Mouse (Mus musculus) stomach, embryonic 14.5 days (tissue): ENCODE measurements at regions not wholly inside any gene's neighbourhood (a gene's known extent, or its start where the extent isn't known, plus 50 kb on each side); places are given as distances from the start of the nearest gene placed in this dataset.

Experiments
- ATAC-seq: fragments of 200-750 bp; cut with Nextera tagmentation; 2 replicates; pipeline ENCODE4 v1.8.0; 2017; ENCODE audit warnings: low read depth, moderate TSS enrichment; ENCODE audit not compliant: insufficient number of reproducible peaks, insufficient read depth, low FRiP score
- H3K27ac ChIP-seq: fragments of 300-500 bp; sonication (generic); 2 replicates; pipeline ENCODE4 v1.5.1; 2014; ENCODE audit warnings: mild to moderate bottlenecking, low read length, moderate library complexity, mixed read lengths
- H3K27me3 ChIP-seq: fragments of 300-500 bp; sonication (generic); 2 replicates; pipeline ENCODE4 v1.6.1; 2014; ENCODE audit warnings: low read length, control low read depth, mixed read lengths; ENCODE audit not compliant: control insufficient read depth, insufficient read depth
- H3K36me3 ChIP-seq: fragments of 300-500 bp; sonication (generic); 2 replicates; pipeline ENCODE4 v1.6.1; 2014; ENCODE audit warnings: mild to moderate bottlenecking, control low read depth, low read length, moderate library complexity, mixed read lengths; ENCODE audit not compliant: control insufficient read depth, insufficient read depth
- H3K4me1 ChIP-seq: fragments of 300-500 bp; sonication (generic); 2 replicates; pipeline ENCODE4 v1.6.1; 2014; ENCODE audit warnings: low read length, control low read depth, mixed read lengths; ENCODE audit not compliant: control insufficient read depth, insufficient read depth
- H3K4me2 ChIP-seq: fragments of 300-500 bp; sonication (generic); replicated peaks from 2 replicates; pipeline ENCODE4 v1.6.1; 2014; ENCODE audit warnings: low read depth, low read length, control low read depth
- H3K4me3 ChIP-seq: fragments of 300-500 bp; sonication (generic); 2 replicates; pipeline ENCODE4 v1.5.1; 2014; ENCODE audit warnings: low read depth, low read length, control low read depth
- H3K9ac ChIP-seq: fragments of 300-500 bp; sonication (generic); replicated peaks from 2 replicates; pipeline ENCODE4 v1.6.1; 2014; ENCODE audit warnings: low read depth, mild to moderate bottlenecking, control low read depth, low read length, moderate library complexity, mixed read lengths
- H3K9me3 ChIP-seq: fragments of 300-500 bp; sonication (generic); 2 replicates; pipeline ENCODE4 v1.6.1; 2016; ENCODE audit warnings: low read depth, low read length, control low read depth; ENCODE audit not compliant: control insufficient read depth
- WGBS: fragments of 180-500 bp; shearing (Covaris S2); extraction: QIAGEN DNeasy Blood & Tissue Kit; methylation state at CpG from one replicate; pipeline ENCODE4 v1.1.7; 2014; 5-methylcytosine and 5-hydroxymethylcytosine counted together

GRCm38 (mm10) chr2:147851186-147851802, 195.5 kb downstream of the Foxa2 start:
- WGBS = 91% methylated on average over 6 of the region's 6 CpGs
- H3K9ac ChIP-seq = no peak overlapping the region
- H3K27me3 ChIP-seq = no peaks in the 10 kb centered on the region
- H3K4me3 ChIP-seq = no peak overlapping the region
- ATAC-seq = no peak
- no peak overlapping the region for H3K4me2 ChIP-seq
- H3K36me3 ChIP-seq = no peaks in the 10 kb centered on the region
- no peaks in the 10 kb centered on the region for H3K9me3 ChIP-seq
- no peaks in the 10 kb centered on the region for H3K4me1 ChIP-seq
- H3K27ac ChIP-seq = no peak overlapping the region

GRCm38 (mm10) chr2:147846968-147847749, 199.6 kb downstream of the Foxa2 start:
- Histone ChIP-seq H3K4me1 (no peaks in the 10 kb centered on the region), H3K4me2 (no peak overlapping the region), H3K9ac (no peak overlapping the region), H3K36me3 (no peaks in the 10 kb centered on the region), H3K27me3 (no peaks in the 10 kb centered on the region), H3K9me3 (no peaks in the 10 kb centered on the region), H3K4me3 (no peak overlapping the region), H3K27ac (no peak overlapping the region)
- 28% methylated on average over 10 of the region's 10 CpGs for WGBS
- peak; percentile 72; the same call in 1 of the 2 replicates for ATAC-seq

- H3K9ac ChIP-seq = no peak overlapping the region
- H3K4me1 ChIP-seq = no peaks in the 10 kb centered on the region
- 66% methylated on average over 1 of the region's 1 CpGs for WGBS
- H3K27me3 ChIP-seq = no peaks in the 10 kb centered on the region
- H3K9me3 ChIP-seq = no peaks in the 10 kb centered on the region
- no peak overlapping the region for H3K4me2 ChIP-seq
- H3K4me3 ChIP-seq = no peak overlapping the region
- H3K36me3 ChIP-seq = no peaks in the 10 kb centered on the region
- no peak for ATAC-seq
- H3K27ac ChIP-seq = no peak overlapping the region
These were observed 201.5 kb downstream of the Foxa2 start for GRCm38 (mm10) chr2:147845256-147845655.

- no peak overlapping the region for H3K4me2 ChIP-seq
- no peak overlapping the region for H3K9ac ChIP-seq
- no peak overlapping the region for H3K27ac ChIP-seq
- no peaks in the 10 kb centered on the region for H3K36me3 ChIP-seq
- no peaks in the 10 kb centered on the region for H3K9me3 ChIP-seq
- no peak overlapping the region for H3K4me3 ChIP-seq
- 58% methylated on average over 5 of the region's 5 CpGs for WGBS
- H3K27me3 ChIP-seq = no peaks in the 10 kb centered on the region
- ATAC-seq = peak; percentile 59; the same call in 1 of the 2 replicates
- H3K4me1 ChIP-seq = no peaks in the 10 kb centered on the region
These were observed 205.8 kb downstream of the Foxa2 start for GRCm38 (mm10) chr2:147840936-147841335.

- 35% methylated on average over 4 of the region's 4 CpGs for WGBS
- ATAC-seq = peak; percentile 66; the same call in 1 of the 2 replicates
- no peak overlapping the region for H3K27ac ChIP-seq
These were observed 208.2 kb downstream of the Foxa2 start for GRCm38 (mm10) chr2:147838613-147839012.

GRCm38 (mm10) chr2:147830551-147830950, 216.2 kb downstream of the Foxa2 start:
- 15% methylated on average over 6 of the region's 6 CpGs for WGBS
- Histone ChIP-seq H3K9ac (no peak overlapping the region), H3K4me2 (no peak overlapping the region), H3K27ac (no peak overlapping the region), H3K4me3 (no peak overlapping the region), H3K9me3 (no peaks in the 10 kb centered on the region), H3K4me1 (no peaks in the 10 kb centered on the region), H3K27me3 (no peaks in the 10 kb centered on the region), H3K36me3 (no peaks in the 10 kb centered on the region)
- ATAC-seq = no peak

More at GRCm38 (mm10) chr2:147838613-147839012, 208.2 kb downstream of the Foxa2 start:
- Histone ChIP-seq H3K36me3 (no peaks in the 10 kb centered on the region), H3K27me3 (no peaks in the 10 kb centered on the region), H3K4me1 (no peaks in the 10 kb centered on the region), H3K4me2 (no peak overlapping the region), H3K9ac (no peak overlapping the region), H3K9me3 (no peaks in the 10 kb centered on the region), H3K4me3 (no peak overlapping the region)

GRCm38 (mm10) chr2:147816951-147817350, 229.8 kb downstream of the Foxa2 start:
- Histone ChIP-seq H3K9ac (no peak overlapping the region), H3K27me3 (no peaks in the 10 kb centered on the region), H3K4me1 (no peaks in the 10 kb centered on the region), H3K9me3 (no peaks in the 10 kb centered on the region), H3K27ac (no peak overlapping the region), H3K4me2 (no peak overlapping the region), H3K4me3 (no peak overlapping the region), H3K36me3 (no peaks in the 10 kb centered on the region)
- 77% methylated on average over 3 of the region's 3 CpGs for WGBS
- no peak for ATAC-seq

GRCm38 (mm10) chr2:147814231-147814630, 232.5 kb downstream of the Foxa2 start:
- Histone ChIP-seq H3K4me1 (no peaks in the 10 kb centered on the region), H3K27ac (no peak overlapping the region), H3K27me3 (no peaks in the 10 kb centered on the region), H3K36me3 (no peaks in the 10 kb centered on the region), H3K9me3 (no peaks in the 10 kb centered on the region), H3K9ac (no peak overlapping the region), H3K4me2 (no peak overlapping the region), H3K4me3 (no peak overlapping the region)
- ATAC-seq = no peak
- WGBS = 81% methylated on average over 3 of the region's 3 CpGs
